Mouse (Mus musculus): ENCODE results near the gene Hacl1.

- TF ChIP-seq CTCF (IDR thresholded peaks at IDR 0.05; ENCODE audit: low read depth) (no peak), EP300 (IDR thresholded peaks at IDR 0.05; ENCODE audit: low read depth) (peak; percentile 94)
Observed at GRCm38 (mm10) chr14:31659501-31660181, 18.6 kb upstream of the Hacl1 start.
